Mouse (Mus musculus) hindbrain, embryonic 14.5 days (tissue): Measurements from ENCODE around the gene Rlim. TPM values are rescaled to one million over a fixed set of nuclear protein-coding genes. Genes with fewer than 3 reads are reported as not detected.

Source experiments
- ATAC-seq: fragments of 200-750 bp; cut with Nextera tagmentation; 2 replicates; pipeline ENCODE4 v1.8.0; 2017; ENCODE audit warnings: moderate number of reproducible peaks, mild to moderate bottlenecking, moderate TSS enrichment, moderate library complexity; ENCODE audit not compliant: low FRiP score
- DNase-seq: peaks from one replicate; pipeline ENCODE4 v3.0.0-alpha.2; 2015; ENCODE audit warnings: low spot score
- H3K27ac ChIP-seq: fragments of 300-500 bp; sonication (generic); 2 replicates; pipeline ENCODE4 v1.5.1; 2014; ENCODE audit warnings: mild to moderate bottlenecking, moderate library complexity
- H3K27me3 ChIP-seq: fragments of 300-500 bp; sonication (generic); 2 replicates; pipeline ENCODE4 v1.6.1; 2014; ENCODE audit warnings: mild to moderate bottlenecking, low read length, mixed read lengths; ENCODE audit not compliant: control insufficient read depth, insufficient read depth
- H3K36me3 ChIP-seq: fragments of 300-500 bp; sonication (generic); replicated peaks from 2 replicates; pipeline ENCODE4 v1.6.1; 2014; ENCODE audit not compliant: control insufficient read depth, insufficient read depth
- H3K4me1 ChIP-seq: fragments of 300-500 bp; sonication (generic); replicated peaks from 2 replicates; pipeline ENCODE4 v1.6.1; 2014; ENCODE audit warnings: antibody characterized with exemption, low read length, mixed read lengths; ENCODE audit not compliant: control insufficient read depth, insufficient read depth
- H3K4me2 ChIP-seq: fragments of 300-500 bp; sonication (generic); replicated peaks from 2 replicates; pipeline ENCODE4 v1.6.1; 2014; ENCODE audit warnings: mild to moderate bottlenecking, moderate library complexity
- H3K4me3 ChIP-seq: fragments of 300-500 bp; sonication (generic); replicated peaks from 2 replicates; pipeline ENCODE4 v1.5.1; 2014; ENCODE audit warnings: mild to moderate bottlenecking, low read length
- H3K9ac ChIP-seq: fragments of 300-500 bp; sonication (generic); 2 replicates; pipeline ENCODE4 v1.6.1; 2014
- H3K9me3 ChIP-seq: fragments of 300-500 bp; sonication (generic); 2 replicates; pipeline ENCODE4 v1.6.1; 2016; ENCODE audit warnings: low read length; ENCODE audit not compliant: control insufficient read depth
- WGBS: fragments of 180-500 bp; shearing (Covaris S2); extraction: QIAGEN DNeasy Blood & Tissue Kit; methylation state at CpG from one replicate; pipeline ENCODE4 v1.1.7; 2014; 5-methylcytosine and 5-hydroxymethylcytosine counted together
- polyA plus RNA-seq: library from polyadenylated mRNA; unstranded; fragments of >200 nt; fragmentation: Nextera tagmentation; extraction: Ambion mirVana; gene quantifications from 2 replicates; pipeline ENCODE4 v1.2.1, GENCODE M21; 2014

The Rlim gene
- polyA plus RNA-seq, 1 experiment from 2014 or later: 32.2 TPM

DNA sequence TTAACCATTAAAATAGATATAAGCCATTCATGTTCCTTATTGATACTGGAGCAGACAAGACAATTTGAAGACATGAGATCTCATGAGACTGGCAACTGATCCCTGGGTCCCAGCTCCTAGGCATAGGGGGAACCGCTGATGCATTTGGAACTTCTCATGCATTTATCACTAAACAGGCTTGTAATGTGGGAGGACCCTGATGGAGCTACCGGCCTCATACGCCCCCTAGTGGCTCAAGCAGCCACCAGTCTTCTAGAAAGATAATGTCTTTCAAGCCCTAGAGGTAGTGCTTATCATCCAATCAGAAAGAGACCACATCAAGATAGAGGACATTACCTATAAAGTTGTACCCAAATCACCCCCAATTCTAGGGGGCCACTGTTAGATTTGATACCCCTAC is 66.3 kb downstream of the Rlim start:
- WGBS: 15% methylated on average over 3 of the region's 3 CpGs
- H3K27me3 ChIP-seq: peaks cover 37% of the 10 kb centered on the region

More for the DNA sequence above, 66.3 kb downstream of the Rlim start:
- DNase-seq (peak; percentile 57), ATAC-seq (0 out of 2 replicates have a peak, but pooled peaks have one; percentile 4)
- H3K4me1 ChIP-seq: no peaks in the 10 kb centered on the region
- no peak overlapping the region for H3K27ac ChIP-seq
- no peak overlapping the region for H3K4me3 ChIP-seq
- H3K9ac ChIP-seq: no peak overlapping the region
- H3K9me3 ChIP-seq: no peaks in the 10 kb centered on the region
- no peaks in the 10 kb centered on the region for H3K36me3 ChIP-seq
- no peak overlapping the region for H3K4me2 ChIP-seq

Other genes with a start within 250 kb of the Rlim start
- 34.6 and 37.9 TPM in 2 replicates for gene Slc16a2, start 159.3 kb downstream of the Rlim start, polyA plus RNA-seq
- gene Nexmif, start 219.9 kb upstream of the Rlim start, polyA plus RNA-seq: 16.2 and 17.5 TPM in 2 replicates